Mouse (Mus musculus) liver, adult 2 months (tissue): ENCODE data around the gene Psmb3.

Experiments used
- CTCF ChIP-seq: fragments of 200-500 bp; IDR thresholded peaks from 2 replicates; pipeline ENCODE4 v1.5.1; 2011; ENCODE audit warnings: low read depth, low read length, control low read depth
- POLR2A ChIP-seq: fragments of 200-500 bp; IDR thresholded peaks from 2 replicates; pipeline ENCODE4 v1.6.1; 2011; ENCODE audit warnings: low read length, control low read depth; ENCODE audit not compliant: insufficient read depth; ENCODE audit errors: extremely low read depth

DNA sequence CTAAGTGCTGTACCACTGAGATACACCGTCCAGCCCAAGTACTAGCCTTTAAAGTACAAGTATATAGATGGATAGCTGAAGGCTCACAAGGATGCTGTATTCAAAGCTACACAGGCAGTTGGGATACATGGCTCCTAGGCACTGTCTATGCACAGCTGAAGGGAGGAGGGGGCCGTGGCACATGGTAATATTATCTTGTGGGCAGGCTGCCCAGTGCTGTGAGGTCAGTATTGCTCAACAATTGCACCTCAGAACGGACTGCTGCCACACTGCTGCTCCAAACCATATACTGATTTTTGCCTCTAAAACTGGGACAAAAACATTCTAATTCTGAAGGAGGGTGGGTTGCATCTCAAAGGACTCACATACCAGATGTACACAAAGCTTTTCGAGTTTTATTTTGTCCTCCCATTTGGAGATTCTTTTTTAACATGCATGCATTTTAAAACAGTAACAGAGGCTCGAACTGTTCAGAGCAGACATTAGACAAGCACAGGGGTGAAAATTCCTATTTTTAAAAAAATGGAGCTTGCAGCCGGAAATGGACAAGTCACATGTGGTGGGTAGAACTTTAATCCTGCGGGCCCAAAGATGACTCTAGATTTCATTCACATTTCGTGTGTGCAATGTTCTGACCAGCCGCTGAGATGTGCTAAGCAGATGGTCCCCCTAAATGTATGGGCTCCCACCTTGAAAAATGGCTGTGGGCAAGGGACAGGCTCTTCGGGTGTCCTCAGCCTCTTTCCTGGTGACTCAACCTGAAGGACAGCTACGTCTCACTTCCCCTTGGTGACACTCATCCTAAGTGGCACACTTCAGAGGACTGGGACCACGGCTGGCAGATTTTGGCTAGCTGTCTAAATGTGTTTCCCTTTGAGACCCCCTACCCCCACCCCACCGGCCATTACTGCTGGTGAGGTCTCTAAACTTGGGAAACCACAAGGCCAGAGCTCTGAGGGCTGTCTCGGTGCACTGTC is 11.9 kb downstream of the Psmb3 start:
- no peak for TF ChIP-seq POLR2A
- no peak for TF ChIP-seq CTCF
